Mouse (Mus musculus): ENCODE results near the gene Gm10309.

DNA sequence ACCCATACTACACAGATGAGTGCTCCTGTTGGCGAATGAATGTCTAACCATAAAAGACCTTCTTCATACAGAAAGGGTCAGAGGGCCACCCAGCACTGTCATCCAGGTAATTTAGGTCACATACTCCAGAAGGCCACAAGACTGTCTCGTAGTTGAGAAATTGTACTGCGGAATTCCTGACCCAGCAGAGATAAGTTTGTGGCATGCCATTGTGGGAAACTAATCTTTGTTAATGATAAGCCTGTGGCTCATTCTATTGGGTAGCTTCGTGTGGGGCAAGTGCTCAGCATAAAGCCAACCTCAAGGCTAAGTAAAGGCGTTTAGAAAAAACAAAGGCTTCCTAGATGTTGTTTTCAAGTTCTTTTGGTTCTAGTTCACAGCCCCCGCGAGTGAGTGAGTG lies 12.7 kb downstream of the Gm10309 start:
- no peak for TF ChIP-seq TCF12 (IDR thresholded peaks at IDR 0.05; ENCODE audit: insufficient read depth, poor library complexity, severe bottlenecking)
- no peak for TF ChIP-seq POLR2A (IDR thresholded peaks at IDR 0.05; ENCODE audit: insufficient read length, low read depth)
- TF ChIP-seq USF1 (IDR thresholded peaks at IDR 0.05; ENCODE audit: low read depth), result no peak
- TF ChIP-seq CEBPB (IDR thresholded peaks at IDR 0.05; ENCODE audit: insufficient read depth, poor library complexity, severe bottlenecking), result no peak
- no peak for TF ChIP-seq E2F4 (IDR thresholded peaks at IDR 0.05; ENCODE audit: insufficient read depth)
- no peak for TF ChIP-seq POLR2AphosphoS2 (IDR thresholded peaks at IDR 0.05; ENCODE audit: insufficient read length, low read depth)
- no peak for TF ChIP-seq MYOG (IDR thresholded peaks at IDR 0.05; ENCODE audit: control insufficient read depth in 1 of 3, insufficient read depth in 1 of 3, insufficient read length in 2 of 3, low read depth in 2 of 3)
- TF ChIP-seq MAX (IDR thresholded peaks at IDR 0.05; ENCODE audit: low read depth), result no peak
- TF ChIP-seq SRF (IDR thresholded peaks at IDR 0.05; ENCODE audit: control insufficient read depth, insufficient read length, low read depth), result no peak
- no peak for TF ChIP-seq REST (IDR thresholded peaks at IDR 0.05; ENCODE audit: insufficient read depth, insufficient read length)
- TF ChIP-seq TCF3 (IDR thresholded peaks at IDR 0.05; ENCODE audit: insufficient read length, low read depth), result no peak
